Mouse (Mus musculus): ENCODE data around the gene Brd4. TPM values are rescaled to one million over a fixed set of nuclear protein-coding genes. Genes with fewer than 3 reads are reported as not detected.
A peak's percentile ranks its signal among the peaks of the same experiment; 100 is the strongest.
"Not testable (repeated sequence)": the region's sequence is repeated elsewhere in the genome, so short reads cannot be mapped to it uniquely, and the experiment has no call there.

Gene Brd4
- total RNA-seq, 2 experiments from 2014 or later = 118 to 129 TPM

DNA sequence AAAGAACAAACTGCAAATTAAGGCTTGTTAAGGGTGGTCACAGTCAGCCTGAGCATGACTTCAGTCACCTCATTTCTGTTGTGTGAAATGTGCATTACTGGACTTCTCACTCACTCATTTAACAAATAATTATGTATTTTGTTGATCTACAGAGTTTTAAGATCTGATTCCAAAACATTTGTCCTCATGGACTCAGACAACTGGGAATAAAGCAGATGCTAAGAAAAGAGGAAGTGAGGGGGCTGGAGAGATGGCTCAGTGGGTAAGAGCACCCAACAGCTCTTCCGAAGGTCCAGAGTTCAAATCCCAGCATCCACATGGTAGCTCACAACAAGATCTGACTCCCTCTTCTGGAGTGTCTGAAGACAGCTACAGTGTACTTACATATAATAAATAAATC, 36.9 kb downstream of the Brd4 start:
- intact Hi-C loops (cut with DNase I) = no loop called here
- DNase-seq (ENCODE audit: low spot score in 2 of 2) = no peak

DNA sequence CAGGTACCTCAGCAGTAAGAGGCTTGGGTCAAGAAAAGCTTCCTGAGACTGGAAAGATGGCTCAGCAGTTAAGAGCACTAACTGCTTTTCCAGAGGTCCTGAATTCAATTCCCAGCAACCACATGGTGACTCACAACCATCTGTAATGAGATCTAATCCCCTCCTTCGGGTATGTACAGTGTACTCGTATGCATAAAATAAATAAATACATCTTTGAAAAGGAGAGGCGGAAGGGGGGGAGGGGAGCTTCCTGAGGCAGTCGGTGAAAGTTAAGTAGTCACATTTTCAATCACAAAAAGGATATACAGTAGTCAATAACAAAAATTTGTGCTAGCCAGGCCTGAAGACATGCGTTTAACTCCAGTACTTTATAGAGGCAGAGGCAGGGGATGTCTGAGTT, 38.4 kb downstream of the Brd4 start:
- intact Hi-C loops (cut with DNase I) = no loop called here
- no peak for DNase-seq (ENCODE audit: low spot score in 2 of 2)

DNA sequence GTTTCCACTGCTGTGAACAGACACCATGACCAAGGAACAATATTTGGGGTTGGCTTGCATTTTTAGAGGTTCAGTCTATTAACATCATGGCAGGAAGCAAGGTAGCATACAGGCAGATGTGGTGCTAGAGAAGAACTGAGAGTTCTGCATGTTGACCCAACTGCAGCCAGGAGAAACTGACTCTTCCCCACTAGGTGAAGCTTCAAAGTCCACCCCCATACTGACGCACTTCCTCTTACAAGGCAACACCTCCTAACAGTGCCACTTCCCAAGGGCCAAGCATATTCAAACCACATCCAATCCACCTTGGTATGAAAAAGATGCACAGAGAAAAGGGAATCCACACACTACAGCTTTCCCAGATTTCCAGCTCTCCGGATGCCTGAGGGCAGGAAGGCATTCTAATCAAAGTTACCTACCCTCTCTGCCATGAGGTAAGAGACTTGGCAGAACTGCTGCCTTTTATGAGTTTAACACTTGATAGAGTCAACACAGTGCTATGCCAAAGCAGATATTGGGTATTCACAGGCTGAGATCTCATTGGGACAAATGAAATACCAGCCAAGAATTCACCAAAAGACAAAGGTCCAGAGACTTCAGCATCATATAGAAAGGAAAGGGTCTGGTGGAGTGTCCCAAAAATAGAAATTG, 43.5 kb downstream of the Brd4 start:
- no peak for DNase-seq (ENCODE audit: low spot score in 2 of 2)
- intact Hi-C loops (cut with DNase I) = no loop called here

DNA sequence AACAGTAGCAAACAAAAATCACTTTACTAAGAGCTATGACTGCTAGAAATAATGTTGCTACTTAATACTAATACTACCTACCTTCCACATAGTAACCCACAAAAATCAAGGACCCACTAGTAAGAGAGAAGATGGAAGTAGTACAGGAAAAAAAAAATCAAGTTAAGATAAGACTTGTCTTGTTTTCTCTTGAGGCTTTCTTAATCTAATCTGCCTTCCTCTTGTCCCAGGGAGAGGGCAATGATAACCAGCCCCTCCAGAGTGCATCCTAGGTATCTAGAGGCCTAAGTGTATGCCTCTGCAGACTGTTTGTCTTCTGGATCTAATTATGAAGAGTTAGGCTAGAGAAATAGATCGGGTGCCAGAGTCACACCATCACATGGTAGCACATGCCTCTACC, 45.9 kb downstream of the Brd4 start:
- intact Hi-C loops (cut with DNase I) = loop anchor here (5.0 kb wide), 1 partner anchor 44 kb away; the partner anchor contains the start of gene Brd4

DNA sequence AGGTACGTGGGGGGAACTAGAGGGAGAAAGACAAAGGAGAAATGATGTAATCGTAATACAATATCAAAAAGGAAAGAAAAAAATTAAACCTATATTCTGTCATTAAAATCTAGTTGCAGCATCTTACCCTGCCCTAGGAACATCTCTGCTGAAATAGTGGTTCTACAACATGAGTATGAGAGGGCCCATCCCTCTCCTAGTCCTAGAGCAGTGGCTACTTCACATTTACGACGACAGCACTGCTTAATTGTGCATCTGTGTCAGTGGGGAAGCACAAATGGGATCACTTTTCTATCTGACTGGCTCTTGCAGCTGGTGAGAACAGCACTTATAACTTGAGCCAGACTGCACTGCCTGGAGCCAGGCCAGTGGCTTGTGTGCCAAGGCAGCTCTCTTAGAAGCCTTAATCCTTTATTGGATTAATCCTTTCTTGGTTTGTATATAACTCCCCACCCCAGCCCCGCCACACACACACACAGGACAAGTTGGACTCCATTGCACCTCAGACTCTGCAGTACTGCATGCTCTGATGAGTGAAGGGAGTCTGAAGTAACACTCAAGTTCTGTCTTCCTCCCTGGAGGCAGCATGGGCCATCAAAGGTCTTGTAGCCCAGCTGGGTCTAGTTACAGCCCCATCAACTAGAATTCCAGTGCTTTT, 48.9 kb downstream of the Brd4 start:
- intact Hi-C loops (cut with DNase I) = loop anchor here (5.0 kb wide), 1 partner anchor 47 kb away; the partner anchor contains the start of gene Brd4

More for the DNA sequence above, 45.9 kb downstream of the Brd4 start:
- no peak for DNase-seq (ENCODE audit: low spot score in 2 of 2)

DNA sequence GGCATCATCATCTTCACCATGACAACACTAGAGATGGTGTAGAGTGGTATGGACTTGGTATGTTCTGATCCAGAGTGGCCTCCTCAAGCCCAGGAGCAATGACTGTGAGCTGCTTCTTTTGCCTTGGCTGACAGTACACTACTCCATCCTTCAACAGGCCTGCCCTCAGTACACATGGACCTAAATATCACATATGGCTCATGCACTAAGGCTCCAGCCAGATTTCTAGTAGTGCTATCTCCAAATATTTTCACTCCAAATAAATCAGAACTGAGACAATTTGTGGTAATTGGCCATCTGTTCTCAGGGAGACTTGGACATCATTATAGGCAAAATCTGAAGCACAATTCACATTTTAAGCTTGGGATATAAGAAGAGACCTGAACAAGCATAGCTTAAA, 51.3 kb downstream of the Brd4 start:
- intact Hi-C loops (cut with DNase I) = no loop called here
- no peak for DNase-seq (ENCODE audit: low spot score in 2 of 2)

More for the DNA sequence above, 48.9 kb downstream of the Brd4 start:
- DNase-seq (ENCODE audit: low spot score in 2 of 2) = peak; percentile 46 to 58

DNA sequence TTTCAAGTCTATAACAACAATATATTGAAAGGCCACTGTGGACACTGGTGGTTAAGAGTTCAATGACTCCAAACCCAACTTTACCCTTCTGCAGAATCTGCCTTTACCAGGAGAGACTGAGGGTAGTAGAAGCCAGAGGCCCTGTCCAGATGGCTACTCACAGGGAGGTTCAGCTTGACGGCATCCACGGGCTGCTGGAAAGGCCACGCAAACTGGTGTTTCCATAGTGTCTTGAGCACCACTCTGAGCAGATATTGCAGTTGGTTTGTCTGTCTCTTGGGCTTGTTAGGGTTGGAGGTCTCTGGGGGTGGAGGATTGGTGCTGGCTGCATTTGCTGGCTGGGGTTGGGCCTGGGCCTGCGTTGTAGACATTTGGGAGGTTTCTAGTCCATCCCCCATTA, 55.3 kb downstream of the Brd4 start:
- no peak for DNase-seq (ENCODE audit: low spot score in 2 of 2)
- intact Hi-C loops (cut with DNase I) = no loop called here

DNA sequence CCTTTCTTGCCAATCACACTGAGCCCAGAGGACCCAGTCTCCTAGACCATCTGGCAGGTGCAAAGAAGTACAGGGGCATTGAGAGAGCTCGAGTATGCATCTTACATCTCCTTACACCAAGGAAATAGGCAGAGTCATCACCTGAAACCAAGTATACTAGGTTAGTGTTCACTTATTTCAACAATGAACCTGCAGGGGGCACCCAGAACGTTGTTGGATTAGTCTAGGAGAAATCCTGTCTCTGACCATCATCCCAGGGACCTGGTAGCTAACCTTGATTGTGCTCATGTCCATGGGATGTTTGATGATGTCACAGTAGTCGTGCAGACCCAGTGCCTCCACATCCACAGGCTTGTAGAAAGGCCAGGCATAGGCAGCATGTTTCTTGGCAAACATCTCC, 63.6 kb downstream of the Brd4 start:
- no peak for DNase-seq (ENCODE audit: low spot score in 2 of 2)
- intact Hi-C loops (cut with DNase I) = no loop called here

DNA sequence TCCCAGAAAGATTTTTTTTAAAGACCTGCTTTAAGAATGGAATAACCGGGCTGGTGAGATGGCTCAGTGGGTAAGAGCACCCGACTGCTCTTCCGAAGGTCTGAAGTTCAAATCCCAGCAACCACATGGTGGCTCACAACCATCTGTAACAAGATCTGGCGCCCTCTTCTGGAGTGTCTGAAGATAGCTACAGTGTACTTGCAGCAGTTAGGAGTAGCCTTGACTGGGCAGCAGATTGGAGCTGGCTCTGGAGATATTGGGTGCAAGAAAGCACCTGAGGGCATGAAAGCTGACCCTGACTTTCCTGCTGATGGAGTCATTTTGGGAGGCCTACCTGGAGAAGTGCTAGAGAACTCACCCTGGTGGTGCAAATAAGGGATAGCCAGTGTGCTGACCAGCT, 68.9 kb downstream of the Brd4 start:
- intact Hi-C loops (cut with DNase I); DNase-seq (ENCODE audit: low spot score in 2 of 2): not testable (repeated sequence)

DNA sequence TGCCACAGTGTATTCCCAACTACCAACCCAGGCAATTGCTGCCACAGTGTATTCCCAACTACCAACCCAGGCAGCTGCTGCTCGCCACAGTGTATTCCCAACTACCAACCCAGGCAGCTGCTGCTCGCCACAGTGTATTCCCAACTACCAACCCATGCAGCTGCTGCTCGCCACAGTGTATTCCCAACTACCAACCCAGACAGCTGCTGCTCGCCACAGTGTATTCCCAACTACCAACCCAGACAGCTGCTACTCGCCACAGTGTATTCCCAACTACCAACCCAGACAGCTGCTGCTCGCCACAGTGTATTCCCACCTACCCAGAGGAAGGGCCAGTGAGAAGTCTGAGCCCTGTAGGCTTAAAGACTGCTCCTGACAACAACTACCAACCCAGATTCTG, 73.0 kb downstream of the Brd4 start:
- intact Hi-C loops (cut with DNase I); DNase-seq (ENCODE audit: low spot score in 2 of 2): not testable (repeated sequence)

DNA sequence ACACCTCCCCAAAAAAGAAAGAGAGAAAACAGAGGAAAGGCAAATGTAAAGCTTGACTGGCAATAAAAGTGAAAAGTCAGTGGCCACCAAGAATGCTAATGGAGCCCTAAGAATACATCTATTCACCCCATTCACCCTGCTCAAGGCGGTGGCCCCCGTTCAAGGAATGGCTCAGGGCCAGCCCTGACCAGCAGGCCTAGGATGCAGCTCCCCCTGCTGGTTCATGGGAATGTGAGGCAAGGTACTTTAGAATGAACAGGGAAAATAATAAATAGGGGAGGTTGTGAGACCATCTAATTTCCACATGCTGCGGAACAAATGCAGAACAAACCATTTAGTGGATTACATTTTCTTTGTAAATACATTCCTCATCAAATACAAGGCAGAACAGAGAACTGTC, 74.8 kb downstream of the Brd4 start:
- peak; percentile 33 to 70 for DNase-seq (ENCODE audit: low spot score in 2 of 2)
- intact Hi-C loops (cut with DNase I) = loop anchor here (5.0 kb wide), 2 partner anchors 62 to 172 kb away; partner anchors contain the start of genes Hsf2bp and Rrp1b

DNA sequence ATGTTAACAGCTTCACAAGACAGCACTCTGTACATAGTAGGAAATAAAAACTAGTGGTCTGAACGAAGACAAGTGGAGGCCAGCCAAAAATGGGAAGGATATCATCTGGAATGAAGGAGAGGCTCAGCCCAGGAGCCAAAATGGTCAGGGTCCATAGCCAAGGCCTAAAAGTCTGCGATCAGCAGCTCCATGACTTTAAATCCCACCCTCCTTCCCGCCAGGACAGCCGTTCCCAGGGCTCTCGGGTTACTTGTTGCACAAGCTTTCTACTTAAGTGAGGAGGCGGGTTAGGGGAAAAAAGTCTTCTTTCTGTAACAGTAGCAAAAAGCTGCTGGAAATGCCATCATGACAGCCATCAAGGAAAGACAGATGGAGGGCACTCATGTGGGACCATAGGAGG, 75.4 kb downstream of the Brd4 start:
- DNase-seq (ENCODE audit: low spot score in 2 of 2) = no peak
- intact Hi-C loops (cut with DNase I) = loop anchor here (5.0 kb wide), 2 partner anchors 62 to 172 kb away; partner anchors contain the start of genes Hsf2bp and Rrp1b

DNA sequence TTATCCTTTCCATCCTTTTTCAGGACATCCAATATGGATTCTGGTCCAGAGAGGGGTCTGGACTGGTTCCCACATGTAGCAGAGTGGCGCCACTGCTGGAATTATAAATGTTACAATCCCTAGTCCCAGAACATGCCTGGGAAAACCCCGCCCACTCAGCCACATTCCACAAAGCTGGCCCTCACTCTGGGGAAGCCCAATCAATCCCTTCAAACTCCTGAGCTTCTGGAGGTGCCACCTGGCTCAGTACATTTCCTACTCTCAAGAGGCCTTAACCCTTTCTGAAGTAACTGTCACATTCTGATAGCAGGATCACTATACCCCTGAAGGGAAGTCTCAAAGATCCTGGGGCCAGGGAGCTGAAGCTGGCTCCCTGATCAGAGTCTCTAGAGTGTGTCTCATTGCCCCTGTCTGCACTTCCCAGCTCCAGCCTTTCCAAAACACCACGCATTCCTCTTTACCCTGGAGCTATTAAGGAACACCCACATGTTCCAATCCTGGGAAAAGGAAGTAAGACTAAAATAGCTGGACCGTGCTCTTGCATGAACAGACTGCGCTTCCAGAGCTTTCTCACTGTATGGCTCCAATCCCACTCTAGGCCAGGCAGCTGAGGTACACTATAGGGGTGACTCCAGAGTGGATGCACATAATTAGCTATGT, 76.8 kb downstream of the Brd4 start:
- intact Hi-C loops (cut with DNase I) = loop anchor here (5.0 kb wide), 2 partner anchors 60 to 170 kb away; partner anchors contain the start of genes Hsf2bp and Rrp1b
- peak; percentile 22 to 30 for DNase-seq (ENCODE audit: low spot score in 2 of 2)

DNA sequence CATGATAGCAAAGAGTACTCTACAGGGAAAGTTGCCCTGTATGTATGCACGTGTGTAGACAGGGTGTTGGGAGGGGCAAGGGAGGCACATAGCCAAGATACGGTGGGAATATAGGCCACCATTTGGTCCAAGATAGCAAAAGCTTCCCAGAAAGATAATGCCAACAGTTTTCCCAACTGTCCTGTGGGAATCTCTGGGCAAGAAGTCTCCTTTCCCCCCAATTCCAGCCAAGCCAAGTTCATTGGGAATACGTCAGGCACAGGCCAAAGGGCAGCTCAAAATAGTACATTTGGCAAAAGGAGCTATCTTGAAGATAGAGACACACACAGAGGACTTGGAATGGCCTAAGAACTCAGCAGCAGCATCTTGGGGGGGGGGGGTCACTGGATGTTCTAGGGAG, 79.2 kb downstream of the Brd4 start:
- intact Hi-C loops (cut with DNase I) = loop anchor here (5.0 kb wide), 2 partner anchors 58 to 168 kb away; partner anchors contain the start of genes Hsf2bp and Rrp1b
- DNase-seq (ENCODE audit: low spot score in 2 of 2) = no peak

DNA sequence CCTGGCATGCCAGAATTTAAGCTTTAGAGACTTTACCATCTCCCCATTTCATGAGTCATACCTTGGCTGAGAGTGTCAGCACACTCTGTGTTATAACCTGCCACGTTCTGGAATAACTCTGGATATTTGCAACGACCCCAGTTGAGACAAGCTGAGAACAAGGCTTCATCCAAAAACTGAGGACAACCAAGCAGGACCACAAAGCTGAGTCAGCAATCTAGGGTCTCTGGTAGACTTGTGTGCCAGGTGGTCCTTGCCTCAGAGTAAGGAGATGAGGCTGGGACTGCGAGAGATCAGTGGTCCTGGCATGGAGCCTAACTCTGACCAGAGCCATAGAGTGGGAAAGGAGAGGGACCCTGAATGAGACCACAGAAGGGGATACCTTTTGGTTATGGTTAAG, 81.5 kb downstream of the Brd4 start:
- no peak for DNase-seq (ENCODE audit: low spot score in 2 of 2)
- intact Hi-C loops (cut with DNase I) = no loop called here

DNA sequence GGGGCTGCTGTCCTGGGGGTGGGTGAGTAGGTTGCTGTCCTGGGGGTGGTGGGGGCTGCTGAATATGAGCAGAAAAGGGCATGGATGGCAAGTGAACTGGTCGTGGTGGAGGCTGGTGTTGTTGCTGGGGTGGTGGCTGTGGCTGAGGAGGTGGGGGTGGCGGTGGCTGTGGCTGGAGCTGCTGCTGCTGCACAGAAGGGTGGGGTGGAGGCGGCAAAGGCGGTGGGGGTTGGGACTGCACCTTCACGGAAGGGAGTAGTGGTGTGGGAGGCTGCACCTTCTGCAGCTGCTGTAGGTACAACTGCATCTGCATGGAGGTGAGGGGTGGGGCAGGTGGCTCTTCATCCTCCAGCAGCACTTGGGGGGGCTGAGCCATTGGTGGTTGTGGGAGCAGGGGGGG, 83.4 kb downstream of the Brd4 start:
- DNase-seq (ENCODE audit: low spot score in 2 of 2) = no peak
- intact Hi-C loops (cut with DNase I) = no loop called here

DNA sequence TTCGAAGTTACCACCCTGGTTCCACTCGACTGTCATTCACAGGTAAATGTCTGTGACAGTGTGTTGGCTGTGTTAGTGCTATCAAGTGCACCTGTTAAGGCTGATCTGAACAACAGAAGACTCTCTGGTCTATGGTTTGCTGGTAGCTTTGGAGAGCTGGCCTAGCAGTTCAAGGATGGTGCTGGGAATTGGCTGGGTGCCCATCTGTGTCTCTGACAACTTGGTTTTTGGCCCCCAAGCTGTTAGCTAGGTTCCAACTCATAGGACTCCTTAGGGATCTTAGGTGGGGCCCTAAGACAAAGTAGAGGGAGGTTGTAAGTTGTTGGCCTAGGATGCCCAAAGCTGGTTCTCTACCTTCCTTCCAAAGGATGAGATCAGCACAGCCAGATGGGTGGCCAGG, 84.7 kb downstream of the Brd4 start:
- DNase-seq (ENCODE audit: low spot score in 2 of 2) = no peak
- intact Hi-C loops (cut with DNase I) = no loop called here

DNA sequence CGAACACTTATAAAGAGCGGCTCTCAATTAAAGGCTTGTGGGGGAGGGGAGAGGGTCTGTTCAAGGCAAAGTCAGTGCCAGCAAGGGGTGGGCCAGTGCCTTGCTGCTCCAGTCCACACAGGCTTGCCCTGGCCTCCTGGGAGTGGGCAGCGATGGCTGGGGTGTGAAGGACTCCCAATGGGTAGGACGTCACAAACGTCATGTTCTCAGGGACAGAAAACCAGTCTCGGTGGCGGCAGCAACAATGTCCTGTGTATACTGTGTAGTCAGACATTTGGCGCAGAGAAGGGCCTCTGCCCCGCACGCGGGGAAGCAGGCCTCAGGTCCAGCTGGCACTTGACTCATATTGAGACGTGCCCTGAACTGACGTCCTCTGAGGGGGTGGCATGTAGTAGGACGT, 87.4 kb downstream of the Brd4 start:
- intact Hi-C loops (cut with DNase I) = no loop called here
- DNase-seq (ENCODE audit: low spot score in 2 of 2) = no peak

DNA sequence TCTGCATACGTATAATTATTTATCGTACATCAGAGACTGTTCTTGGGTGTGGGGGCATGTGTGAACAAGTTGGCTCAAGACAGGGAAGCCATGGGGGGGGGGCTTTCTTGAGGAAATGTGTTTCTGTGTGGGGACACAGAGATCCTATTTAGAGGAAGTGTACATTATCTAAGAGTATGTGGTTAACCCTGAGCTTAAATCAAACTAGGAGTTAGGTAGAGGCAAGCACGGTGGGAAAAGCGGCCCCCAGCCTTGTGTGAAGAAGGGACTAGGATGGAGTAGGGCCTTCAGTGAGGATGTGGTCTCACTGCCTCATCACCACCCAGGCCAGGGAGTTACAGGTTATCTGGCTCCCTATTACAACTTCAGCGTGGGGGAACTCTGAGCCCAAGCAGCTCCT, 88.8 kb downstream of the Brd4 start:
- intact Hi-C loops (cut with DNase I) = no loop called here
- DNase-seq (ENCODE audit: low spot score in 2 of 2) = no peak

DNA sequence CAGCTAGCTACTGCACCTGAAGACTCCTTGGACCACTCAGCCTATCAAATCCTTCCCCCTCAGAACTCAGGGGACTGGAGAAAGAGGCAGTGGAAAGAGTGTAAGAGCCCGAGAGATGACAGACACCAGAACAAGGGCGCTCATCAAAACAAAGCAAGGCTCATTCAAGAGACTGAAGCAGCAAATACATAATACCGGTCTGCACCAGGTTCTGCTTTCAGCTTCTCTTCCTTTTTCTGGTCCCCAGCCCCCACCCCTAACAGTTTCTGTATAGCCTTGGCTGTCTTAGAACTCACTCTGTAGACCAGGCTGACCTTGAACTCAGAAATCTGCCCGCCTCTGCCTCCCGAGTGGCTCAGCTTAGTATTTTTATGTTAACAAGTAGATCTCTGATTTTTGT, 91.5 kb downstream of the Brd4 start:
- intact Hi-C loops (cut with DNase I) = no loop called here
- DNase-seq (ENCODE audit: low spot score in 2 of 2) = no peak

Data from left cerebral cortex, postnatal 14 days (tissue).